Mouse (Mus musculus) stomach, postnatal 0 days (tissue): ENCODE results near the gene Olfr453. TPM values are rescaled to one million over a fixed set of nuclear protein-coding genes. Genes with fewer than 3 reads are reported as not detected.

Source experiments
- ATAC-seq: fragments of 200-750 bp; cut with Nextera tagmentation; 2 replicates; pipeline ENCODE4 v1.8.0; 2017; ENCODE audit not compliant: low FRiP score, low TSS enrichment
- DNase-seq: peaks from one replicate; pipeline ENCODE4 v3.0.0-alpha.2; 2016; ENCODE audit warnings: low spot score
- H3K27ac ChIP-seq: fragments of 300-500 bp; sonication (generic); replicated peaks from 2 replicates; pipeline ENCODE4 v1.5.1; 2014; ENCODE audit warnings: mild to moderate bottlenecking, control low read depth
- H3K27me3 ChIP-seq: fragments of 300-500 bp; sonication (generic); 2 replicates; pipeline ENCODE4 v1.6.1; 2014; ENCODE audit warnings: low read length; ENCODE audit not compliant: control insufficient read depth, insufficient read depth
- H3K36me3 ChIP-seq: fragments of 300-500 bp; sonication (generic); 2 replicates; pipeline ENCODE4 v1.6.1; 2014; ENCODE audit warnings: low read length, mixed read lengths; ENCODE audit not compliant: control insufficient read depth, insufficient read depth
- H3K4me1 ChIP-seq: fragments of 300-500 bp; sonication (generic); replicated peaks from 2 replicates; pipeline ENCODE4 v1.6.1; 2014; ENCODE audit warnings: antibody characterized with exemption; ENCODE audit not compliant: control insufficient read depth, insufficient read depth
- H3K4me2 ChIP-seq: fragments of 300-500 bp; sonication (generic); replicated peaks from 2 replicates; pipeline ENCODE4 v1.6.1; 2014; ENCODE audit warnings: low read depth, mild to moderate bottlenecking, control low read depth, moderate library complexity
- H3K4me3 ChIP-seq: fragments of 300-500 bp; sonication (generic); 2 replicates; pipeline ENCODE4 v1.5.1; 2014; ENCODE audit warnings: low read depth, low read length, control low read depth
- H3K9ac ChIP-seq: fragments of 300-500 bp; sonication (generic); 2 replicates; pipeline ENCODE4 v1.6.1; 2014; ENCODE audit warnings: mild to moderate bottlenecking, low read length, control low read depth, mixed read lengths
- H3K9me3 ChIP-seq: fragments of 300-500 bp; sonication (generic); 2 replicates; pipeline ENCODE4 v1.6.1; 2016; ENCODE audit warnings: low read length; ENCODE audit not compliant: control insufficient read depth
- CTCF ChIP-seq: IDR thresholded peaks from 2 replicates; pipeline ENCODE4 v1.5.1; 2016; ENCODE audit warnings: antibody characterized with exemption, low read depth, mild to moderate bottlenecking, moderate library complexity
- EP300 ChIP-seq: optimal IDR thresholded peaks from 2 replicates; pipeline ENCODE3; 2016; ENCODE audit warnings: antibody characterized with exemption
- WGBS: fragments of 180-500 bp; shearing (Covaris S2); extraction: QIAGEN DNeasy Blood & Tissue Kit; methylation state at CpG from one replicate; pipeline ENCODE4 v1.1.7; 2014; 5-methylcytosine and 5-hydroxymethylcytosine counted together
- polyA plus RNA-seq: library from polyadenylated mRNA; unstranded; fragments of >200 nt; fragmentation: Nextera tagmentation; extraction: Ambion mirVana; gene quantifications from 2 replicates; pipeline ENCODE4 v1.2.1, GENCODE M21; 2015

Olfr453 gene
- not detected in 2 replicates for polyA plus RNA-seq

- Histone ChIP-seq H3K9ac (no peak within 1 kb of the TSS), H3K9me3 (no peaks in the 10 kb centered on the region), H3K4me1 (no peaks in the 10 kb centered on the region), H3K4me2 (no peak within 1 kb of the TSS), H3K4me3 (no peak within 1 kb of the TSS), H3K27ac (no peak within 1 kb of the TSS), H3K36me3 (no peaks in the 10 kb centered on the region), H3K27me3 (no peaks in the 10 kb centered on the region)
- TF ChIP-seq CTCF (no peak), EP300 (no peak)
- 93% methylated on average over 1 of the region's 1 CpGs for WGBS
- ATAC-seq (no peak), DNase-seq (no peak)
Observed at GRCm38 (mm10) chr6:42739071-42739470, at the start of gene Olfr453. Olfr453 (plus strand) TSS chr6:42739371.

- no peaks in the 10 kb centered on the region for H3K9me3 ChIP-seq
- no peak overlapping the region for H3K27ac ChIP-seq
- H3K9ac ChIP-seq, result no peak overlapping the region
- DNase-seq (no peak), ATAC-seq (no peak)
- no peaks in the 10 kb centered on the region for H3K4me1 ChIP-seq
- H3K36me3 ChIP-seq, result 0 out of 2 replicates have a peak, but pooled peaks cover 4% of the 10 kb centered on the region
- H3K4me3 ChIP-seq, result no peak overlapping the region
- no peaks in the 10 kb centered on the region for H3K27me3 ChIP-seq
- H3K4me2 ChIP-seq, result no peak overlapping the region
- no peak for TF ChIP-seq CTCF
- TF ChIP-seq EP300, result no peak
Observed at GRCm38 (mm10) chr6:42689761-42690160, 49.4 kb upstream of the Olfr453 start.

- DNase-seq, result peak; percentile 88
- Histone ChIP-seq H3K4me3 (peak overlapping the region; percentile 74), H3K36me3 (no peaks in the 10 kb centered on the region), H3K9ac (peak overlapping the region; percentile 75), H3K27me3 (no peaks in the 10 kb centered on the region), H3K9me3 (no peaks in the 10 kb centered on the region), H3K27ac (peak overlapping the region; percentile 92), H3K4me1 (no peaks in the 10 kb centered on the region), H3K4me2 (peak overlapping the region; percentile 63)
- TF ChIP-seq CTCF (no peak), EP300 (no peak)
- ATAC-seq, result peak; percentile 92
- WGBS, result under 1% methylated on average over 9 of the region's 10 CpGs
Observed at GRCm38 (mm10) chr6:42692154-42692516, 47.0 kb upstream of the Olfr453 start.

DNA sequence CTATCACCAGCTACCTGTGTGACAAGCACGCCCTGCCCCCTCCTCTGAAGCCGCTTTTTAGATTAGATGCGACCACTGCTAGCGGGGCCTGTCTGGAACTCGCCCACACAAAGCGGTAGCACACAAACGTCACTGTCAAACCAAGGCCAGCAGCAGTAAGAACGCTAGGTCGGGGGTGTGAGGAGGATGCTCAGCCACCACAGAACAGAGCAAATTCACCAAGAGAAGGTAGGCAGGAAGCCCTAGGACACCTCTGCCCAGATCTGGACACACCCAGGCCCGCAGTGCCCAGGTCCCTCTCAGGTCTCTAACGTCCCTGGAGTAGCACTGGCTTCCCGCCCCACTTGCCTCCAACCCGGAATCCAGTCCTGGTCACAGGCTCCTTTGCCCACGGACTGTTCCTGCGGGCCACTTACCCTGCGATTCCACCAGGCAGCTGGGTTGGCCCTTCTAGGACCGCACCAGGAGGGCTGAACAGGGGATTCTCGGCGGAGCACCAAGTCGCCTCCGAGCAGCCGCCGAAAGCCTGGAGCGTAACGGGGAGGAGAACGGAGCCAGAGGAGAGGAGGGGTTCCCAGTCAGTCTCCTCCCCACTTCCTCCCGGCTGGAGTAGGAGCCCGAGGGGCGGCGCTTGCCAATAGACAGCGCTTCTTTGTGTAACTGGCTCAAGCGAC, 46.5 kb upstream of the Olfr453 start:
- ATAC-seq (peak; percentile 90), DNase-seq (peak; percentile 86)
- peak overlapping the region; percentile 63 for H3K4me2 ChIP-seq
- H3K36me3 ChIP-seq, result no peaks in the 10 kb centered on the region
- peak overlapping the region; percentile 75 for H3K9ac ChIP-seq
- no peaks in the 10 kb centered on the region for H3K27me3 ChIP-seq
- TF ChIP-seq EP300 (no peak), CTCF (no peak)
- H3K27ac ChIP-seq, result peak overlapping the region; percentile 92
- H3K4me3 ChIP-seq, result peak overlapping the region; percentile 74
- WGBS, result under 1% methylated on average over 32 of the region's 32 CpGs
- H3K4me1 ChIP-seq, result no peaks in the 10 kb centered on the region
- H3K9me3 ChIP-seq, result no peaks in the 10 kb centered on the region

DNA sequence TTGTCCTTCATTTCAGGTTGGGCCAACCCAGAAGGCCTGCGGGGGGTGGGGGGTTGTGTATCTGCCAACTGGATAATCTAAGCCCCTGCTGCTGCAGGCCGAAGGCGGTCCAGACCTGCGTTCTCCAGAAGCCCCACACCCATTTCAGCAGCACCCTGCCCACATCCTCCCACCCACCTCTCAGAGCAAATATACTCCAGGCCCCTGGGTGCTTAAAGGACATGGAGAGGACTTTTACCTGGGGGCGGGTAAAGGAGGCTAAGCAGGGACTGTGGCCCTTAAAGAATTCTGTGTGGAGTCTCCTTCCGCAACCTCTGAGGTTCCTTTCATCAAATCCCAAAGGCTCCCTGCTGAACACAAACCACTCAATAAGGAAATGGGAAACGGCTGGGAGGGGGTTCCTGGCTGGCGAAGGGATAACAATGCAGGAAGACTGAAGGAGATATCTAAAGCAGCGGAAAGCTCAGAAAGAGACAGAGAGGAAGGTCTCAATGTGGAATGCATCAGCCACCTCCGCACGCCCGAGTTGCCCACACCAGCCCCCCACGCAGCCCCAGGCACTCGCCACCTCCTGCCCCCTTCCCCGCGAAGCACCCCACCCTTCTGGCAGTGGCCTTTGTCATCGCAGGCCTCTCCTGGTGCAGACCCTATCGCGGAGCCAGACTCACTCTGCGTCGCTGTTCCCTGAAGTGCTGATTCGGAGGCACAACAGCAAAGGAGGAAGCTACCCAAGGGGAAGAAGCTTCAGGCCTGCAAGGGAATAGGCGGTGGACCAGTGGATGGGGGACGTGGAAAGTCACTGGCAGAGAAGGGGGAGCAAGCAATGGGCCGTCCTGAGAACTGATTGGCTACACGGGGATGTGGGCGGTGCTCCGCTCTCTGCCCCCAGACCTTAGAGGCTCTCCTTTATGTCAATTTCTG, 29.6 kb upstream of the Olfr453 start, which contains the start of gene Tcaf1:
Gene Tcaf1, minus strand, starts transcription at position 798 of the 921 bp plus-strand sequence.
- Histone ChIP-seq H3K4me1 (no peaks in the 10 kb centered on the region), H3K4me2 (peak within 1 kb of the TSS; percentile 72), H3K9ac (peak within 1 kb of the TSS; percentile 80), H3K36me3 (no peaks in the 10 kb centered on the region), H3K4me3 (peak within 1 kb of the TSS; percentile 67), H3K9me3 (no peaks in the 10 kb centered on the region), H3K27ac (peak within 1 kb of the TSS; percentile 82), H3K27me3 (no peaks in the 10 kb centered on the region)
- DNase-seq (peak; percentile 73), ATAC-seq (peak; percentile 98)
- TF ChIP-seq EP300 (no peak), CTCF (0 out of 2 replicates have a peak, but pooled peaks have one; percentile 1)
- WGBS, result 3% methylated on average over 28 of the region's 28 CpGs
